Mouse (Mus musculus) kidney, adult 8-10 months (tissue): ENCODE data around the gene Gpr183.

ENCODE experiments used
- DNase-seq, 2 experiments: peaks; one replicate each; pipeline ENCODE4 v3.0.0; 2022

Gene Gpr183

GRCm38 (mm10) chr14:121987287-121987686 lies 22.3 kb upstream of the Gpr183 start:
- no peak for DNase-seq

GRCm38 (mm10) chr14:121986028-121986427 lies 21.0 kb upstream of the Gpr183 start:
- no peak for DNase-seq

- DNase-seq = no peak
Observed at GRCm38 (mm10) chr14:121985477-121985876, 20.5 kb upstream of the Gpr183 start.

GRCm38 (mm10) chr14:121983009-121983933 lies 18.3 kb upstream of the Gpr183 start:
- peak in 1 of 2 experiments; percentile 31 for DNase-seq

- no peak for DNase-seq
Observed at GRCm38 (mm10) chr14:121981531-121981930, 16.5 kb upstream of the Gpr183 start.

GRCm38 (mm10) chr14:121973114-121973513 lies 8.1 kb upstream of the Gpr183 start:
- DNase-seq = no peak

- no peak for DNase-seq
Observed at GRCm38 (mm10) chr14:121970402-121970801, 5.4 kb upstream of the Gpr183 start.

GRCm38 (mm10) chr14:121967095-121967494 lies 2.1 kb upstream of the Gpr183 start:
- DNase-seq = no peak

- no peak for DNase-seq
Observed at GRCm38 (mm10) chr14:121965461-121965860, 466 bp upstream of the Gpr183 start.

GRCm38 (mm10) chr14:121963942-121964335 lies 1.1 kb downstream of the Gpr183 start:
- no peak for DNase-seq

GRCm38 (mm10) chr14:121963251-121963941 lies 1.6 kb downstream of the Gpr183 start:
- no peak for DNase-seq

- DNase-seq = no peak
Observed at GRCm38 (mm10) chr14:121962128-121962890, 2.7 kb downstream of the Gpr183 start.

- no peak for DNase-seq
Observed at GRCm38 (mm10) chr14:121961496-121962127, 3.4 kb downstream of the Gpr183 start.

GRCm38 (mm10) chr14:121960997-121961396 lies 4.0 kb downstream of the Gpr183 start:
- DNase-seq = no peak

GRCm38 (mm10) chr14:121960531-121960930 lies 4.5 kb downstream of the Gpr183 start:
- DNase-seq = no peak

GRCm38 (mm10) chr14:121960031-121960430 lies 5.0 kb downstream of the Gpr183 start:
- DNase-seq = no peak

GRCm38 (mm10) chr14:121959538-121959980 lies 5.4 kb downstream of the Gpr183 start:
- no peak for DNase-seq

- DNase-seq = no peak
Observed at GRCm38 (mm10) chr14:121958751-121959537, 6.1 kb downstream of the Gpr183 start.

- DNase-seq = no peak
Observed at GRCm38 (mm10) chr14:121958041-121958750, 6.8 kb downstream of the Gpr183 start.

- DNase-seq = no peak
Observed at GRCm38 (mm10) chr14:121957176-121957871, 7.7 kb downstream of the Gpr183 start.
